Mouse (Mus musculus) thymus, adult 2 months (tissue): ENCODE results near the gene Adpgk. TPM values are rescaled to one million over a fixed set of nuclear protein-coding genes. Genes with fewer than 3 reads are reported as not detected.

Experiments
- DNase-seq: peaks from one replicate; pipeline ENCODE4 v3.0.0; 2021
- H3K27ac ChIP-seq: fragments of 200-500 bp; 2 replicates; pipeline ENCODE4 v1.5.1; 2012; ENCODE audit warnings: low read length, control low read depth; ENCODE audit not compliant: control insufficient read depth, insufficient read depth
- H3K27me3 ChIP-seq: fragments of 200-500 bp; 2 replicates; pipeline ENCODE4 v1.6.1; 2012; ENCODE audit warnings: mild to moderate bottlenecking, low read length, moderate library complexity, mixed read lengths; ENCODE audit not compliant: control insufficient read depth, insufficient read depth
- H3K36me3 ChIP-seq: fragments of 200-500 bp; 2 replicates; pipeline ENCODE4 v1.6.1; 2012; ENCODE audit warnings: mild to moderate bottlenecking, low read length, moderate library complexity; ENCODE audit not compliant: control insufficient read depth, insufficient read depth
- H3K4me1 ChIP-seq: fragments of 200-500 bp; replicated peaks from 2 replicates; pipeline ENCODE4 v1.6.1; 2012; ENCODE audit warnings: low read length; ENCODE audit not compliant: control insufficient read depth, insufficient read depth
- H3K4me3 ChIP-seq: fragments of 200-500 bp; 2 replicates; pipeline ENCODE4 v1.5.1; 2012; ENCODE audit warnings: mild to moderate bottlenecking, low read length, control low read depth, moderate library complexity; ENCODE audit not compliant: control insufficient read depth, insufficient read depth
- CTCF ChIP-seq: fragments of 200-500 bp; IDR thresholded peaks from 2 replicates; pipeline ENCODE4 v1.5.1; 2012; ENCODE audit warnings: mild to moderate bottlenecking, control low read depth, low read length, moderate library complexity, borderline replicate concordance; ENCODE audit not compliant: control insufficient read depth, poor library complexity, insufficient read depth; ENCODE audit errors: extremely low read depth
- POLR2A ChIP-seq: fragments of 200-500 bp; IDR thresholded peaks from 2 replicates; pipeline ENCODE4 v1.6.1; 2012; ENCODE audit warnings: mild to moderate bottlenecking, low read length, control low read depth, moderate library complexity; ENCODE audit not compliant: control insufficient read depth, poor library complexity, insufficient read depth; ENCODE audit errors: extremely low read depth
- WGBS: fragments of 180-500 bp; shearing (Covaris S2); methylation state at CpG from one replicate; pipeline ENCODE4 v1.1.7; 2018; 5-methylcytosine and 5-hydroxymethylcytosine counted together
- polyA plus RNA-seq: library from polyadenylated mRNA; depleted of rRNA; stranded (reverse); fragments of >200 nt; gene quantifications from 2 replicates; pipeline ENCODE4 v1.2.3, GENCODE M21; 2012

Gene Adpgk
- polyA plus RNA-seq, 1 experiment = 20.2 TPM

GRCm38 (mm10) chr9:59259806-59260454 is 31.4 kb upstream of the Adpgk start:
- Histone ChIP-seq H3K27ac (no peak overlapping the region), H3K4me1 (no peaks in the 10 kb centered on the region), H3K36me3 (no peaks in the 10 kb centered on the region), H3K4me3 (no peak overlapping the region), H3K27me3 (no peaks in the 10 kb centered on the region)
- WGBS = 86% methylated on average over 9 of the region's 9 CpGs
- TF ChIP-seq CTCF (no peak), POLR2A (no peak)
- no peak for DNase-seq

- H3K27me3 ChIP-seq = no peaks in the 10 kb centered on the region
- no peaks in the 10 kb centered on the region for H3K36me3 ChIP-seq
- no peak overlapping the region for H3K27ac ChIP-seq
- no peak overlapping the region for H3K4me3 ChIP-seq
- H3K4me1 ChIP-seq = no peaks in the 10 kb centered on the region
- 56% methylated on average over 6 of the region's 6 CpGs for WGBS
- no peak for DNase-seq
- TF ChIP-seq POLR2A = no peak
- no peak for TF ChIP-seq CTCF
Observed at GRCm38 (mm10) chr9:59266332-59266731, 25.0 kb upstream of the Adpgk start.

GRCm38 (mm10) chr9:59269728-59270127 is 21.6 kb upstream of the Adpgk start:
- 33% methylated on average over 5 of the region's 5 CpGs for WGBS
- TF ChIP-seq CTCF = no peak
- TF ChIP-seq POLR2A = no peak
- no peak overlapping the region for H3K4me3 ChIP-seq
- DNase-seq = peak; percentile 10
- no peaks in the 10 kb centered on the region for H3K27me3 ChIP-seq
- no peak overlapping the region for H3K27ac ChIP-seq
- no peaks in the 10 kb centered on the region for H3K36me3 ChIP-seq
- no peaks in the 10 kb centered on the region for H3K4me1 ChIP-seq

GRCm38 (mm10) chr9:59271081-59271480 is 20.3 kb upstream of the Adpgk start:
- no peaks in the 10 kb centered on the region for H3K36me3 ChIP-seq
- no peaks in the 10 kb centered on the region for H3K4me1 ChIP-seq
- no peaks in the 10 kb centered on the region for H3K27me3 ChIP-seq
- DNase-seq = no peak
- no peak overlapping the region for H3K4me3 ChIP-seq
- no peak for TF ChIP-seq CTCF
- no peak for TF ChIP-seq POLR2A
- WGBS = 56% methylated on average over 4 of the region's 4 CpGs
- H3K27ac ChIP-seq = no peak overlapping the region

GRCm38 (mm10) chr9:59271711-59272110 is 19.6 kb upstream of the Adpgk start:
- H3K4me3 ChIP-seq = no peak overlapping the region
- DNase-seq = no peak
- 74% methylated on average over 6 of the region's 6 CpGs for WGBS
- TF ChIP-seq CTCF = no peak
- H3K4me1 ChIP-seq = no peaks in the 10 kb centered on the region
- no peaks in the 10 kb centered on the region for H3K27me3 ChIP-seq
- H3K27ac ChIP-seq = no peak overlapping the region
- H3K36me3 ChIP-seq = no peaks in the 10 kb centered on the region

GRCm38 (mm10) chr9:59273199-59273598 is 18.2 kb upstream of the Adpgk start:
- Histone ChIP-seq H3K4me1 (no peaks in the 10 kb centered on the region), H3K4me3 (no peak overlapping the region), H3K36me3 (no peaks in the 10 kb centered on the region), H3K27ac (no peak overlapping the region), H3K27me3 (no peaks in the 10 kb centered on the region)
- no peak for TF ChIP-seq POLR2A
- TF ChIP-seq CTCF = no peak
- DNase-seq = no peak
